Mouse (Mus musculus): ENCODE results near the gene Psmb11. TPM values are rescaled to one million over a fixed set of nuclear protein-coding genes. Genes with fewer than 3 reads are reported as not detected.
"Not testable (repeated sequence)": the region's sequence is repeated elsewhere in the genome, so short reads cannot be mapped to it uniquely, and the experiment has no call there.

Gene Psmb11
- total RNA-seq, 2 experiments from 2014 or later, result 1.1 TPM; not detected in 1

GRCm38 (mm10) chr14:54601601-54602000, 19.6 kb upstream of the Psmb11 start:
- DNase-seq, result no peak
- intact Hi-C loops (cut with DNase I), result no loop called here

- intact Hi-C loops (cut with DNase I), result no loop called here
Measured at GRCm38 (mm10) chr14:54602613-54603012, 18.6 kb upstream of the Psmb11 start.

GRCm38 (mm10) chr14:54603038-54603654, 18.1 kb upstream of the Psmb11 start:
- intact Hi-C loops (cut with DNase I), result no loop called here
- peak; percentile 94 to 97 for DNase-seq

More at GRCm38 (mm10) chr14:54602613-54603012, 18.6 kb upstream of the Psmb11 start:
- DNase-seq, result peak in 1 of 2 experiments; percentile 25

GRCm38 (mm10) chr14:54603686-54604085, 17.5 kb upstream of the Psmb11 start:
- no peak for DNase-seq
- intact Hi-C loops (cut with DNase I), result no loop called here

- DNase-seq, result peak; percentile 88 to 89
- intact Hi-C loops (cut with DNase I), result loop anchor here (5.0 kb wide), 1 partner anchor 36 kb away; the partner anchor contains the start of genes Cdh24 and Gm17606
Measured at GRCm38 (mm10) chr14:54605752-54606321, 15.4 kb upstream of the Psmb11 start, which contains the start of gene 4931414P19Rik. TSS of gene 4931414P19Rik (minus strand) at chr14:54605993.

- intact Hi-C loops (cut with DNase I), result loop anchor here (5.0 kb wide), 1 partner anchor 35 kb away; the partner anchor contains the start of genes Cdh24 and Gm17606
- no peak for DNase-seq
Measured at GRCm38 (mm10) chr14:54607226-54607625, 14.0 kb upstream of the Psmb11 start.

GRCm38 (mm10) chr14:54609245-54609644, 12.0 kb upstream of the Psmb11 start:
- intact Hi-C loops (cut with DNase I), result loop anchor here (5.0 kb wide), 1 partner anchor 33 kb away; the partner anchor contains the start of genes Cdh24 and Gm17606
- no peak for DNase-seq

GRCm38 (mm10) chr14:54609962-54610361, 11.3 kb upstream of the Psmb11 start:
- peak in 1 of 2 experiments; percentile 37 for DNase-seq

GRCm38 (mm10) chr14:54610648-54611047, 10.6 kb upstream of the Psmb11 start:
- intact Hi-C loops (cut with DNase I), result no loop called here
- DNase-seq, result no peak

More at GRCm38 (mm10) chr14:54609962-54610361, 11.3 kb upstream of the Psmb11 start:
- intact Hi-C loops (cut with DNase I), result loop anchor here (5.0 kb wide), 1 partner anchor 32 kb away; the partner anchor contains the start of genes Cdh24 and Gm17606

- intact Hi-C loops (cut with DNase I); DNase-seq: not testable (repeated sequence)
Measured at GRCm38 (mm10) chr14:54614130-54614529, 7.1 kb upstream of the Psmb11 start.

- intact Hi-C loops (cut with DNase I), result no loop called here
- DNase-seq, result no peak
Measured at GRCm38 (mm10) chr14:54616226-54616825, 4.9 kb upstream of the Psmb11 start.

- no peak for DNase-seq
- intact Hi-C loops (cut with DNase I), result no loop called here
Measured at GRCm38 (mm10) chr14:54617152-54617896, 3.9 kb upstream of the Psmb11 start.

- intact Hi-C loops (cut with DNase I), result no loop called here
- peak; percentile 86 to 87 for DNase-seq
Measured at GRCm38 (mm10) chr14:54617897-54618365, 3.3 kb upstream of the Psmb11 start, which contains the start of gene Psmb5. TSS of gene Psmb5 (minus strand) at chr14:54618022.

- DNase-seq, result no peak
- intact Hi-C loops (cut with DNase I), result no loop called here
Measured at GRCm38 (mm10) chr14:54623334-54623733, 2.1 kb downstream of the Psmb11 start.

GRCm38 (mm10) chr14:54624976-54625375, 3.7 kb downstream of the Psmb11 start:
- DNase-seq, result no peak
- intact Hi-C loops (cut with DNase I), result no loop called here

GRCm38 (mm10) chr14:54628103-54628502, 6.9 kb downstream of the Psmb11 start:
- intact Hi-C loops (cut with DNase I), result no loop called here
- DNase-seq, result no peak

GRCm38 (mm10) chr14:54629797-54630196, 8.6 kb downstream of the Psmb11 start:
- intact Hi-C loops (cut with DNase I), result no loop called here

GRCm38 (mm10) chr14:54630583-54631239, 9.5 kb downstream of the Psmb11 start:
- DNase-seq, result no peak
- intact Hi-C loops (cut with DNase I), result no loop called here

More at GRCm38 (mm10) chr14:54629797-54630196, 8.6 kb downstream of the Psmb11 start:
- no peak for DNase-seq

- no peak for DNase-seq
- intact Hi-C loops (cut with DNase I), result no loop called here
Measured at GRCm38 (mm10) chr14:54631240-54631599, 10.0 kb downstream of the Psmb11 start.

GRCm38 (mm10) chr14:54632252-54632651, 11.0 kb downstream of the Psmb11 start:
- intact Hi-C loops (cut with DNase I), result no loop called here
- DNase-seq, result no peak
